In genomic region chr1:60884611-60885010, GRCm38 (mm10) we compare ENCODE assay signal across 41 mouse cellular contexts. TPM values are rescaled to one million over a fixed set of nuclear protein-coding genes. Genes with fewer than 3 reads are reported as not detected.
"Had no signal": no experiment of that assay in that cellular context is flagged by ENCODE, and none has a peak within 500 bp of the region (broad histone marks: within the 10 kb centered on the region; RNA-seq: fewer than 3 reads in every experiment).

No protein-coding gene starts in this region.

- H3K9me3 ChIP-seq: heart, embryonic 12.5 days; heart, embryonic 13.5 days; heart, embryonic 15.5 days; hindbrain, embryonic 10.5 days; hindbrain, embryonic 12.5 days; hindbrain, embryonic 13.5 days; hindbrain, embryonic 15.5 days; intestine, embryonic 15.5 days; kidney, embryonic 15.5 days had no signal

- H3K4me1 ChIP-seq: heart, embryonic 12.5 days; heart, embryonic 13.5 days; heart, embryonic 15.5 days; hindbrain, embryonic 12.5 days; hindbrain, embryonic 13.5 days; hindbrain, embryonic 15.5 days; intestine, embryonic 15.5 days; kidney, embryonic 15.5 days had no signal

- DNase-seq: heart, postnatal 10 days; heart, postnatal 14 days; heart, postnatal 36 days; heart, postnatal 4 days; kidney, adult 11 months; kidney, adult 18-20 months; kidney, adult 2 months; kidney, adult 8-10 months; kidney, adult 9 months; kidney, postnatal 10 days; kidney, postnatal 14 days; kidney, postnatal 25 days; kidney, postnatal 36 days; kidney, postnatal 4 days; layer of hippocampus, adult 9-11 months; layer of hippocampus, postnatal 36 days had no signal

- H3K27me3 ChIP-seq: heart, embryonic 12.5 days; heart, embryonic 13.5 days; heart, embryonic 15.5 days; hindbrain, embryonic 12.5 days; hindbrain, embryonic 13.5 days; hindbrain, embryonic 15.5 days; intestine, embryonic 15.5 days; kidney, embryonic 15.5 days had no signal

- ATAC-seq: hindbrain, embryonic 16.5 days; hindbrain, postnatal 0 days; inflammation-experienced regulatory T-cells, adult 6 months; intestine, embryonic 15.5 days; intestine, embryonic 16.5 days; intestine, postnatal 0 days had no signal

- H3K36me3 ChIP-seq: heart, embryonic 12.5 days; heart, embryonic 13.5 days; heart, embryonic 15.5 days; hindbrain, embryonic 10.5 days; hindbrain, embryonic 12.5 days; hindbrain, embryonic 13.5 days; hindbrain, embryonic 15.5 days; intestine, embryonic 15.5 days; kidney, embryonic 15.5 days had no signal

- H3K4me3 ChIP-seq: heart, embryonic 12.5 days; heart, embryonic 13.5 days; heart, embryonic 15.5 days; hindbrain, embryonic 10.5 days; hindbrain, embryonic 12.5 days; hindbrain, embryonic 13.5 days; hindbrain, embryonic 15.5 days; intestine, embryonic 15.5 days; kidney, embryonic 15.5 days; layer of hippocampus, adult 2 months; left cerebral cortex, adult 2 months had no signal

- H3K4me2 ChIP-seq: heart, embryonic 11.5 days; heart, embryonic 12.5 days; heart, embryonic 13.5 days; heart, embryonic 15.5 days; hindbrain, embryonic 12.5 days; hindbrain, embryonic 13.5 days; hindbrain, embryonic 14.5 days; hindbrain, embryonic 15.5 days; intestine, embryonic 15.5 days; kidney, embryonic 15.5 days had no signal

- H3K9ac ChIP-seq: heart, embryonic 12.5 days; heart, embryonic 13.5 days; heart, embryonic 15.5 days; hindbrain, embryonic 12.5 days; hindbrain, embryonic 13.5 days; hindbrain, embryonic 14.5 days; hindbrain, embryonic 15.5 days; intestine, embryonic 15.5 days; kidney, embryonic 15.5 days had no signal

- H3K27ac ChIP-seq: heart, embryonic 13.5 days; heart, embryonic 15.5 days; hindbrain, embryonic 10.5 days; hindbrain, embryonic 12.5 days; hindbrain, embryonic 13.5 days; hindbrain, embryonic 14.5 days; hindbrain, embryonic 15.5 days; hindbrain, postnatal 0 days; intestine, embryonic 15.5 days; kidney, embryonic 15.5 days; kidney, postnatal 0 days; layer of hippocampus, adult 2 months; left cerebral cortex, adult 2 months had no signal

RNA-seq across cellular contexts. Expression of gene Ctla4, which starts 2.2 kb away (rescaled TPM):
- polyA plus RNA-seq: heart, embryonic 12.5 days; heart, embryonic 14.5 days; heart, postnatal 0 days; hindbrain, embryonic 10.5 days; hindbrain, embryonic 11.5 days; hindbrain, embryonic 12.5 days; hindbrain, embryonic 13.5 days; hindbrain, embryonic 14.5 days; hindbrain, embryonic 15.5 days; hindbrain, embryonic 16.5 days; hindbrain, postnatal 0 days; intestine, embryonic 14.5 days; intestine, embryonic 15.5 days; intestine, embryonic 16.5 days; intestine, postnatal 0 days; kidney, embryonic 14.5 days; kidney, embryonic 15.5 days; kidney, embryonic 16.5 days; kidney, postnatal 0 days had no signal
